Mouse (Mus musculus) neural tube, embryonic 15.5 days (tissue): Measurements from ENCODE around the gene Pdcd1lg2. TPM values are rescaled to one million over a fixed set of nuclear protein-coding genes. Genes with fewer than 3 reads are reported as not detected.

Source experiments
- ATAC-seq: fragments of 200-750 bp; cut with Nextera tagmentation; 2 replicates; pipeline ENCODE4 v1.8.0; 2017; ENCODE audit warnings: mild to moderate bottlenecking, moderate TSS enrichment, moderate library complexity; ENCODE audit not compliant: low FRiP score
- H3K27ac ChIP-seq: fragments of 300-500 bp; sonication (generic); replicated peaks from 2 replicates; pipeline ENCODE4 v1.5.1; 2015; ENCODE audit warnings: mild to moderate bottlenecking, inconsistent platforms
- H3K27me3 ChIP-seq: fragments of 300-500 bp; sonication (generic); replicated peaks from 2 replicates; pipeline ENCODE4 v1.6.1; 2015; ENCODE audit warnings: inconsistent platforms
- H3K36me3 ChIP-seq: fragments of 300-500 bp; sonication (generic); 2 replicates; pipeline ENCODE4 v1.6.1; 2015; ENCODE audit warnings: inconsistent platforms
- H3K4me1 ChIP-seq: fragments of 300-500 bp; sonication (generic); 2 replicates; pipeline ENCODE4 v1.6.1; 2015; ENCODE audit warnings: inconsistent platforms
- H3K4me2 ChIP-seq: fragments of 300-500 bp; sonication (generic); 2 replicates; pipeline ENCODE4 v1.6.1; 2015; ENCODE audit warnings: inconsistent platforms, mild to moderate bottlenecking, moderate library complexity
- H3K4me3 ChIP-seq: fragments of 300-500 bp; sonication (generic); replicated peaks from 2 replicates; pipeline ENCODE4 v1.5.1; 2015; ENCODE audit warnings: mild to moderate bottlenecking, inconsistent platforms
- H3K9ac ChIP-seq: fragments of 300-500 bp; sonication (generic); replicated peaks from 2 replicates; pipeline ENCODE4 v1.6.1; 2015; ENCODE audit warnings: mild to moderate bottlenecking, inconsistent platforms
- H3K9me3 ChIP-seq: fragments of 300-500 bp; sonication (generic); replicated peaks from 2 replicates; pipeline ENCODE4 v1.6.1; 2016; ENCODE audit warnings: inconsistent platforms
- WGBS: fragments of 180-500 bp; shearing (Covaris S2); methylation state at CpG from one replicate; pipeline ENCODE4 v1.1.7; 2015; ENCODE audit warnings: mixed read lengths; 5-methylcytosine and 5-hydroxymethylcytosine counted together
- polyA plus RNA-seq: library from polyadenylated mRNA; unstranded; fragments of >200 nt; fragmentation: Nextera tagmentation; extraction: Ambion mirVana; gene quantifications from 2 replicates; pipeline ENCODE4 v1.2.1, GENCODE M21; 2015

Gene Pdcd1lg2
- polyA plus RNA-seq, 1 experiment from 2014 or later, result 0.09 TPM

DNA sequence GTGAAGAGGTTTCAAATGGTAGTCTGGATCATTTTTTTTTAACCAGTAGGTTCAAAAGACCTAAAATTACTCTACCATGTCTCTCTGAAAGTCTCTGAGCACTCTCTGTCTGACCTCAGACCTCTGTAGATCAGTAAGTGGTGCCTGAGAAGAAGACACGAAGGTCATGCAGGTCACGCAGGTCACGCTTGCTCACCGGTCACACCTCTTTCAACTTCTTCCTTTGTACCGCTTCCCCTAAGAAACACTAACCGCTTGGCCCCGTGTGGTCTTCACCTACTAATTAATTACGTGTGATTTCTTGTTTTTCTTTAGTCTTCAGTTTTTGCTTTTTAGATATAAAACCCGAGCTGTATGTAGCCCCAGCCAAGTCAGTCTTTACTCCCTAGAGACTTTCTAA lies 80.7 kb downstream of the Pdcd1lg2 start:
- H3K4me1 ChIP-seq, result no peaks in the 10 kb centered on the region
- no peaks in the 10 kb centered on the region for H3K9me3 ChIP-seq
- H3K27ac ChIP-seq, result no peak overlapping the region
- no peaks in the 10 kb centered on the region for H3K27me3 ChIP-seq
- 86% methylated on average over 9 of the region's 9 CpGs for WGBS
- no peak overlapping the region for H3K4me3 ChIP-seq
- no peak overlapping the region for H3K4me2 ChIP-seq
- ATAC-seq, result no peak
- no peak overlapping the region for H3K9ac ChIP-seq
- H3K36me3 ChIP-seq, result no peaks in the 10 kb centered on the region

DNA sequence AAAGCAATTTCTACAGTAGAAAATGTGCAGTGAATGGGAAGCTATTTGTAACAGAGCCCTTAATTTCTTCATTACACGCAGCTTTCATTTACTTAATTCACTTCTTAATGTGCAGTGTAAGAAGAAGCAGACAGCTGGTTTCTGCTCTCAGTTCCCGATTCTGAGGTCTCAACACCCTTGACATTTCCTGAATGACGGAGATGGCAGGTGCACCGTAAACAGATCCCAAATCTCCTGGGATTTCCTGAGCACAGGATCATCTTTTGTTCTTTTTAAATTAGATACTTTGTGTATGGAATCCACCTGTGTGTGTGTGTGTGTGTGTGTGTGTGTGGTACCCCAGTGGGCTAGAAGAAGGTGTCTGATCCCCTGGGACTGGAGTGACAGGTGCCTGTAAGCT lies 83.7 kb downstream of the Pdcd1lg2 start:
- Histone ChIP-seq H3K4me2 (no peak overlapping the region), H3K9ac (no peak overlapping the region), H3K9me3 (no peaks in the 10 kb centered on the region), H3K36me3 (no peaks in the 10 kb centered on the region), H3K27me3 (no peaks in the 10 kb centered on the region), H3K4me1 (no peaks in the 10 kb centered on the region), H3K4me3 (no peak overlapping the region), H3K27ac (no peak overlapping the region)
- no peak for ATAC-seq
- WGBS, result 59% methylated on average over 4 of the region's 4 CpGs

DNA sequence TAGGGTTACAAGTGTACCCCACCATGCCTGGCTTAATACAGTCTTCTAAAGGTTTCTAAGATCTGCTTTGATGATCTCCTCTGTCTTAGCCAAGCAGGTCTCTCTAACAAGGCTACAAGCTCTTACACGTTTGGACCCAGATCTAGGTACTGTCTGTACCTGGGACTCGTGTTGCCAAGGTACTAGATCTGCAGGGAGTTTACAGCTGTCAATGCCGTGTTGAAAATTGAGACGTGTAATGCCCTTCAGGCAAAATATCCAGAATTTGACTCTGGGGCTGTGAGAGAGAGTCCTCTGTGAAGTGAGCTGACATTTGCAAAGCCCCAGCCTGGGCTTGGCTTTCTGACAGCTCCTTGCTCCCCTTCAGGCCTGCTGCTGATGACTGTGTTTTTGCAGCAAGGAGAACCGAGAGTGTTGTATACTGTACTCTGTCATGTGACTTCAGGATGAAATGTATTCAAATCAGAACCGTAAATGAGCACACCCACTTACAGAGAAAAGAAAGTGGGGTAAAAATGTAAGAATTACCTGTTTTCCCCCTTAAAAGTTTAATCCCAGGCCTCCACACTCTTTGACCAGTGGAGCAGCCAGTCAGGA lies 85.4 kb downstream of the Pdcd1lg2 start:
- H3K4me1 ChIP-seq, result 0 out of 2 replicates have a peak, but pooled peaks cover under 1% of the 10 kb centered on the region
- H3K36me3 ChIP-seq, result no peaks in the 10 kb centered on the region
- H3K9ac ChIP-seq, result no peak overlapping the region
- H3K9me3 ChIP-seq, result no peaks in the 10 kb centered on the region
- H3K4me3 ChIP-seq, result no peak overlapping the region
- no peaks in the 10 kb centered on the region for H3K27me3 ChIP-seq
- WGBS, result 81% methylated on average over 6 of the region's 6 CpGs
- H3K4me2 ChIP-seq, result no peak overlapping the region
- ATAC-seq, result no peak
- H3K27ac ChIP-seq, result no peak overlapping the region

DNA sequence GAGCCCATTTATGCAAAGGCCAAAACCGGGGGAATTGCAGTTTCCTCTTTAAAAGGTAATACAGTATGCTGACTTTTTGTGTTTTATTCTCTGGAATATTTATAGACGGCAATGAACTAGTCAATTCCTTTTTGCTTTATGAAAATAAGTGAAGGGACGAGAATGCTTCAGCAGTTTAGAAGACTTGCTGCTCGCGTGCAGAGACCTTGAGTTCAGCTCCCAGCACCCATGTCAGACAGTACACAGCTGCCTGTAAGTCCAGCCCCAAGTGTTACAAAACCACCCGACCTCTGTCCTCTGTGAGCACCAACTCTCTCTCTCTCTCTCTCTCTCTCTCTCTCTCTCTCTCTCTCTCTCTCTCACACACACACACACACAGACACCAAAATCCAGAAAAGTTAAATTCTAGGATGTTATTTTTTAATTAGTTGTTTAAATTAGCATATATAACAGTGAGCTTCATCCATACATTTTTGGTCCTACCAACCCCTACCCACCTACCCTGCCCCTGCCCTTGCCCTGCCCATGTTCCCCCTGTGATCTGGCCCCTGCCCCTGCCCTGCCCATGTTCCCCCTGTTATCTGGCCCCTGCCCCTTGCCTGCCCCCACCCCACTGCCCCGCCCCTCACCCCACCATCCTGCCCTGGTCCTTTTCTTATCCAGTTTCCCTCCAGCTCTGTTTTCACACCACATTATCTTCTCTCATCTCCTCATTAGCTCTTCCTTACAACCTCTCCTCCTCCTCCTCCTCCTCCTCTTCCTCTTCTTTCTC lies 86.3 kb downstream of the Pdcd1lg2 start:
- Histone ChIP-seq H3K36me3 (no peaks in the 10 kb centered on the region), H3K9me3 (no peaks in the 10 kb centered on the region), H3K4me3 (no peak overlapping the region), H3K27ac (no peak overlapping the region), H3K4me1 (0 out of 2 replicates have a peak, but pooled peaks cover 2% of the 10 kb centered on the region), H3K4me2 (no peak overlapping the region), H3K9ac (no peak overlapping the region), H3K27me3 (no peaks in the 10 kb centered on the region)
- no peak for ATAC-seq
- WGBS, result 78% methylated on average over 7 of the region's 7 CpGs

DNA sequence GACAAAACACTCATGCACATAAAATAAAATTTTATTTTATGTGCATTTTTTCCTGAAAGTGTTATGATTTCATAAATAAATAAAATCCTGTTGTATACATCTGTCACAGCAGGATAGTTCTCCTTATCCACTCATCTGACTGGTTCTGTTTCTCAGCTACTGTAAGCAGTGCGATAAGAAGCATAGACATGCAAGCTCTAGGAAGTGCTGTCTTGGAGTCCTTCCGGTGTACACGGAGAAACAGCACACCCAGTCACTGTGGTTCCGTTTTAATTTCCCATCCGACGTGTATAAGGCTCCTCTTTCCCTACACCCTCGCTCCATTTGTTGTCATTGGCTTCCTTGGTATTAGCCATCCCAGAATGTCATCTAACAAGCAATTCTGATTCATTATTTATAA lies 87.2 kb downstream of the Pdcd1lg2 start:
- H3K27me3 ChIP-seq, result no peaks in the 10 kb centered on the region
- H3K4me1 ChIP-seq, result 0 out of 2 replicates have a peak, but pooled peaks cover 2% of the 10 kb centered on the region
- H3K9me3 ChIP-seq, result no peaks in the 10 kb centered on the region
- H3K36me3 ChIP-seq, result no peaks in the 10 kb centered on the region
- H3K27ac ChIP-seq, result no peak overlapping the region
- H3K9ac ChIP-seq, result no peak overlapping the region
- H3K4me2 ChIP-seq, result no peak overlapping the region
- 89% methylated on average over 7 of the region's 7 CpGs for WGBS
- no peak overlapping the region for H3K4me3 ChIP-seq
- no peak for ATAC-seq

DNA sequence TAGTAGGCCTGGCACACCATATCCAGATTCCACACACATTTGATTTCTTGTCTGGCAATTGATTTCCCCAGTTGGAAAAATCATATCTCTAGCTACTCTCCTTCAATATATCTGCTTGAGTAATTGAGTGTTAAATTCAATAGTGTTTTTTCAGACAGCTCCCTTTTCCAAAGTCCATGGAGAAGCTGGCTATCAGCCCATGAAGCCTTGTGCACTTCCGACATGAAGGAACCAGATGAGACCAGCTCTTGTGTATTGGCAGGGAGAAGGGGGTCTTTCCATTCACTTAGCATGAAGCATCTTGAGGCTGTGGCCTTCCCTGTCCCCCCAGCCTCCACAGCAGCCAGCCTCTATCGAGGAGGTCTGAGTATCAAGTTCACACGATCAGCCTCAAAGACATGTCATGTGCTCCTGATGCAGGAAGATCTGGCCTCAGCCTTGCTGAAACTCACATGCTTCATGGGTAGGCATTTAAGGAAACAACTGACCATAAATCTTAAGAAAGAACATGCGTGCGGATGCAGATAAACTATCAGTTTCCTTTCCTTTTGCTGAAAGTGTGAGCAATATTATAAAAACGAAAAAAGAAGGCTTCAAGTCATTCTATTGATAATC lies 88.2 kb downstream of the Pdcd1lg2 start:
- H3K4me1 ChIP-seq, result 0 out of 2 replicates have a peak, but pooled peaks cover 2% of the 10 kb centered on the region
- H3K9ac ChIP-seq, result no peak overlapping the region
- WGBS, result 83% methylated on average over 6 of the region's 6 CpGs
- no peaks in the 10 kb centered on the region for H3K36me3 ChIP-seq
- no peaks in the 10 kb centered on the region for H3K27me3 ChIP-seq
- ATAC-seq, result no peak
- H3K4me3 ChIP-seq, result no peak overlapping the region
- no peaks in the 10 kb centered on the region for H3K9me3 ChIP-seq
- no peak overlapping the region for H3K27ac ChIP-seq
- no peak overlapping the region for H3K4me2 ChIP-seq

DNA sequence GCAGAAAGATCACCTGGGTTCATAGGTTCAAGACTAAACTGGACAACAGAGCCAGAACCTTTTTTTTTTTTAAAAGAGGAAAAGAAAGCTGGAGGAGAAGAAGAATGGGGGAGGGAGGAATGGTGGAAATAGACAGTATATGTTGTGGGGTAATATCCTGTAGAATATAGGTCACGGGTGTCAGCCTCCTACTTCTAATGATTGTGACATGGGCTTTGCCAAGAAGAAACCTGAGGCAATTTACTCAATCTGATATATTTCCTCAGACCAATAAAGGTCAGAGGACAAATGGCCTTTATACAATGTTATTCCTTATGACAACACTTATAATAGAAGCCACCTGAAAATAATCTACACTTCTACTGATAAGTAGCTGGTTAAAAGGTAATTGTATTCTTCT lies 89.6 kb downstream of the Pdcd1lg2 start:
- H3K4me3 ChIP-seq, result no peak overlapping the region
- no peak for ATAC-seq
- H3K27ac ChIP-seq, result no peak overlapping the region
- no peaks in the 10 kb centered on the region for H3K36me3 ChIP-seq
- no peak overlapping the region for H3K9ac ChIP-seq
- H3K27me3 ChIP-seq, result no peaks in the 10 kb centered on the region
- H3K9me3 ChIP-seq, result no peaks in the 10 kb centered on the region
- WGBS, result 88% methylated on average over 1 of the region's 1 CpGs
- 0 out of 2 replicates have a peak, but pooled peaks cover 2% of the 10 kb centered on the region for H3K4me1 ChIP-seq
- no peak overlapping the region for H3K4me2 ChIP-seq

DNA sequence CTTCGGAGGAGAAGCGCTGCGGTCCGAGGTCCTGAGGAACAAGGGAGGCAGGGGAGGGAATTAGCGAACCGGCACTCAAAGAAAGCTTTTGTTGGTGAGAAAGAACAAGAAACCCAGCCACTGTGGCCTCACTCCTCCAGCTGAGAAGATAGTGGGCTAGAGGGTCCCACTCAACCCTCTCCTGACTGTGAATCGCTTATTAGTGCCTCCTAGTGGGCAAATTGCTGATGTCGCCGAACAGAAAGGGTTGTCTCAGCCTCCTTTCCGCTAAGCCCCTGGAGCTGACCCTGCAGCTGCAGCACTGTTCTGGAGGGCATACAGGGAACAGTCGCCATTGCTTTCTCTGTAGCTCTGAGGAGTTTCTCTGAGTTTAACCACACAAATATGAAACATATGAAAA lies 90.4 kb downstream of the Pdcd1lg2 start:
- 48% methylated on average over 11 of the region's 11 CpGs for WGBS
- H3K4me1 ChIP-seq, result 0 out of 2 replicates have a peak, but pooled peaks cover 2% of the 10 kb centered on the region
- no peaks in the 10 kb centered on the region for H3K36me3 ChIP-seq
- no peaks in the 10 kb centered on the region for H3K9me3 ChIP-seq
- H3K4me2 ChIP-seq, result peak overlapping the region; percentile 46
- no peak overlapping the region for H3K9ac ChIP-seq
- no peak overlapping the region for H3K27ac ChIP-seq
- ATAC-seq, result no peak
- H3K27me3 ChIP-seq, result no peaks in the 10 kb centered on the region
- no peak overlapping the region for H3K4me3 ChIP-seq

DNA sequence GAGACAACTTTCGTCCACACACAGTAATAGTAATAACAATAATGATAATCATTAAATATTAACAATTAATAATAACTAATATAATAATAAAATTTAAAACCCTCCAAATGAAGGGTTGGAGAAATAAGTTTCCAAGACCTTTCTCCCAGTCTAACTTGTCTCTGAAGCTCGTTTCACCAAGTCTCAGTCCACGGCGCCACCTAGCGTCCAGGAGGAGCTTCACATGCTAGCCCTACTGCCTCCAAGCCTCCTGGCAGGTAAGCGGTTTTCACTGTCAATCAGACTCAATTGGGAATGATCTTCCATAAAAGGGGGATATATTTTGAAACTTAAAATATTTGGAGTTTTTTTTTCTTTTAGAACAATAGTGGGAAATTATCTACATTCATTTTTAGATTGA lies 90.8 kb downstream of the Pdcd1lg2 start:
- Histone ChIP-seq H3K4me1 (0 out of 2 replicates have a peak, but pooled peaks cover 2% of the 10 kb centered on the region), H3K27me3 (no peaks in the 10 kb centered on the region), H3K4me3 (no peak overlapping the region), H3K27ac (no peak overlapping the region), H3K4me2 (peak overlapping the region; percentile 46; the same call in 1 of the 2 replicates), H3K9ac (no peak overlapping the region), H3K36me3 (no peaks in the 10 kb centered on the region), H3K9me3 (no peaks in the 10 kb centered on the region)
- 16% methylated on average over 6 of the region's 6 CpGs for WGBS
- ATAC-seq, result peak; percentile 72; the same call in 1 of the 2 replicates

DNA sequence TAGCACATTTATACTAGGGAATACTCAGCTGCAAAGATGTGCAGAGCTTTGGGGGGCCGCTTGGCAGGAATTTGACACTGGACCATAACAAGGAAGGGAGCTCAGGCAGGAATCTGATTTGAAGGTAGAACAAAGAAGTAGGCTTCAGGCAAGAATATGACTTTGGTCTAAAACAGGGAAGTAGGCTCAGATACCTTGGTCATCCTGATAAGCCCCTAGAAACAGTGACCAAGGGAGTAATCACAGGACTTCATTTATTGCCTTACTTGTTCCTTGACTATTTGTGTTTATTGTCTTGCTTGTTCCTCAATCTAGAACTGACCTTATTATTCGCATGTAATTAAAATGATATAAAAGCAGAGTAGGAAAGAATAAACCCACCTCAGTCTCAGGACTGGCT lies 93.4 kb downstream of the Pdcd1lg2 start:
- Histone ChIP-seq H3K4me2 (no peak overlapping the region), H3K4me1 (0 out of 2 replicates have a peak, but pooled peaks cover 2% of the 10 kb centered on the region), H3K27me3 (no peaks in the 10 kb centered on the region), H3K27ac (no peak overlapping the region), H3K4me3 (no peak overlapping the region), H3K9ac (no peak overlapping the region), H3K9me3 (no peaks in the 10 kb centered on the region), H3K36me3 (no peaks in the 10 kb centered on the region)
- no peak for ATAC-seq
- WGBS, result 92% methylated on average over 2 of the region's 2 CpGs

DNA sequence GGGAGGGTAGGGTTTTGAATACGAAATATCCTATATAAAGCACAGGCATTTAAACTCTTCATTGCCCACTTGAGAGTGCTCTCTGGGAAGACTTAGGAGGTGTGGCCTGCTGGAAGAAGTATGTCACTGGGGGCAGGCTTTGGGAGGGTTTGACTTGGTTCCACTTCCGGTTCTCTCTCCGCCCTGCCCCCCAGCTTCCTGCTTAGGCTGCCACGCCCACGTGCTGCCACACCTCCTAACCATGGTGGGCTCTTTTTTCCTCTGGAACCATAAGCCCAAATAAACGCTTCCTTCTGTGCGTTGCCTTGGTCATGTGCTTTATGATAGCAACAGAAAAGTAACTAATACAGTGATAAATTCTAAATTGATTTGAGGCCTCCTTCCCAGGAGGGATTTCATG lies 94.9 kb downstream of the Pdcd1lg2 start:
- no peak for ATAC-seq

DNA sequence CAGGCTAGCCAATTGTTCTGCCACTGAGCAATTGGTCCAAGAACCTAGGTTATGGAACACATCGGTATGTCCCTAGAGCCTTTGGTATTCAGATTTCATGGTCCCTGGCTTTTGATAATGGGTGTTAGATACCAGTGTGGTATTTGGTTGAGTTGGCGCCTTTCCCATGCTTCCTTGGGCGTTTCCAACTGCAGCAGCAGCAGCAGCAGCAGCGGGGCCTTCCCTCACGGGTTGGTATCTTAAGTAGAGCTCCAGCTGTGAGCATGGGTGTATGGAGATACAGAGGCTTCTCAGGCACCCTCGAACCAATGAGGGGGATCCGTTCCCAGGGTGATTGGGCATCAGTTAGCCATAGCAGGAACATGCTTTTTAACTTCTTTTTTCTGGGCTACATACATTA lies 97.5 kb downstream of the Pdcd1lg2 start:
- H3K9me3 ChIP-seq, result no peaks in the 10 kb centered on the region
- no peak overlapping the region for H3K9ac ChIP-seq
- no peak overlapping the region for H3K27ac ChIP-seq
- H3K4me2 ChIP-seq, result no peak overlapping the region
- H3K27me3 ChIP-seq, result no peaks in the 10 kb centered on the region
- ATAC-seq, result no peak
- no peaks in the 10 kb centered on the region for H3K36me3 ChIP-seq
- no peaks in the 10 kb centered on the region for H3K4me1 ChIP-seq
- WGBS, result 67% methylated on average over 7 of the region's 7 CpGs
- H3K4me3 ChIP-seq, result no peak overlapping the region

More for the DNA sequence above, 94.9 kb downstream of the Pdcd1lg2 start:
- Histone ChIP-seq H3K27ac (no peak overlapping the region), H3K9ac (no peak overlapping the region), H3K27me3 (no peaks in the 10 kb centered on the region), H3K4me3 (no peak overlapping the region), H3K4me2 (no peak overlapping the region), H3K36me3 (no peaks in the 10 kb centered on the region), H3K9me3 (no peaks in the 10 kb centered on the region), H3K4me1 (0 out of 2 replicates have a peak, but pooled peaks cover 2% of the 10 kb centered on the region)
- WGBS, result 83% methylated on average over 7 of the region's 7 CpGs
